Mouse (Mus musculus) limb, embryonic 10.5 days (tissue): ENCODE measurements around the gene Frk. TPM values are rescaled to one million over a fixed set of nuclear protein-coding genes. Genes with fewer than 3 reads are reported as not detected.
A peak's percentile ranks its signal among the peaks of the same experiment; 100 is the strongest.
"Not testable (repeated sequence)": the region's sequence is repeated elsewhere in the genome, so short reads cannot be mapped to it uniquely, and the experiment has no call there.

ENCODE experiments used
- DNase-seq: peaks from one replicate; pipeline ENCODE4 v3.0.0-alpha.2; 2017; ENCODE audit warnings: low spot score
- H3K27ac ChIP-seq: fragments of 300-500 bp; sonication (generic); 2 replicates; pipeline ENCODE4 v1.5.1; 2016; ENCODE audit warnings: mild to moderate bottlenecking
- H3K27me3 ChIP-seq: fragments of 300-500 bp; sonication (generic); 2 replicates; pipeline ENCODE4 v1.6.1; 2016; ENCODE audit warnings: low read depth, mild to moderate bottlenecking; ENCODE audit not compliant: poor library complexity, severe bottlenecking
- H3K36me3 ChIP-seq: fragments of 300-500 bp; sonication (generic); 2 replicates; pipeline ENCODE4 v1.6.1; 2016; ENCODE audit warnings: mild to moderate bottlenecking, moderate library complexity
- H3K4me1 ChIP-seq: fragments of 300-500 bp; sonication (generic); 2 replicates; pipeline ENCODE4 v1.6.1; 2016
- H3K4me3 ChIP-seq: fragments of 300-500 bp; sonication (generic); 2 replicates; pipeline ENCODE4 v1.5.1; 2016; ENCODE audit warnings: mild to moderate bottlenecking, moderate library complexity
- H3K9me3 ChIP-seq: fragments of 300-500 bp; sonication (generic); replicated peaks from 2 replicates; pipeline ENCODE4 v1.6.1; 2016; ENCODE audit warnings: mild to moderate bottlenecking
- WGBS: fragments of 180-500 bp; shearing (Covaris S2); methylation state at CpG from one replicate; pipeline ENCODE4 v1.1.7; 2016; 5-methylcytosine and 5-hydroxymethylcytosine counted together
- polyA plus RNA-seq: library from polyadenylated mRNA; unstranded; fragments of >200 nt; fragmentation: Nextera tagmentation; extraction: Ambion mirVana; gene quantifications from 2 replicates; pipeline ENCODE4 v1.2.1, GENCODE M21; 2016

Frk gene
- 3.0 and 3.4 TPM in 2 replicates for polyA plus RNA-seq

DNA sequence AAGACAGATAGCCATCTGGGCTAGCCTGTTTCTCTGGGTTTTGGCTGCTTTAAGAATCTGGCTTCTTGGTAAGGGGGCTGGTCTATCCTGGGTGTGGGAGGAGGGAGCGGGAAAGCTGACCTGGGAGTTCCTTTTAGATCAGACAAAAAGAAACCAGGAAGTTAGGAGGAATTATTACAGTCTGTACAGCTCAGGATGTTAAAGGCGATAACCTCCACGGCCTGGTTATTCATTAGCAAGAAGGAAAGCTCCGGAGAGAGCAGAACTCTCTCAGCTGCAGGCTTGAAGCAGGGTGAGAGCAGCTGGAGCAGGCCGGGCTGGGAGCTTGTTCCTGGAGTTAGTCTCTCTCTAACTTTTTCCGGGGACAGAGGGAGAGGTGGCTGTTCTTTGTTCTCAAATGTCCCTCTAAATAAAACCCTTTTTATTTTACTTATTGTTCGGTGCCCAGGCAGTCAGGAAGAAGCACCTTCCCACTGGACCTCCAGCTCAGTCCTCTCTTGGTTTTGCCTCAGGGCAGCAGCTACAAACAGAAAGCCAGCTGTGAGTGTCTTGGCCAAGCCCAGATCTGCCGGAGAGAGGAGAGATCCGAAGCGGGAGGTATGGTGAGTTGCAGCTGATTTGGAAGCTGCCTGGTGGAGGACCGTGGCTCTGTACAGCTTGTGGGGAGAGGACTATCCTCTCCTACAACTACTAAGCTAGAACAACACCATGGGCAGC lies at the start of gene Frk:
Gene Frk (plus strand): TSS at position 103 of the 717 bp plus-strand sequence.
- no peaks in the 10 kb centered on the region for H3K36me3 ChIP-seq
- WGBS = 37% methylated on average over 11 of the region's 11 CpGs
- peak; percentile 39 for DNase-seq

GRCm38 (mm10) chr10:34434191-34434590 lies 49.0 kb upstream of the Frk start:
- not testable (repeated sequence) for H3K27ac ChIP-seq, H3K36me3 ChIP-seq, DNase-seq, H3K27me3 ChIP-seq, H3K4me3 ChIP-seq, H3K9me3 ChIP-seq, H3K4me1 ChIP-seq
- 90% methylated on average over 8 of the region's 14 CpGs for WGBS

More for the DNA sequence above, at the start of gene Frk:
- Histone ChIP-seq H3K4me1 (peaks cover 12% of the 10 kb centered on the region), H3K27me3 (no peaks in the 10 kb centered on the region), H3K9me3 (no peaks in the 10 kb centered on the region), H3K27ac (peak within 1 kb of the TSS; percentile 73), H3K4me3 (peak within 1 kb of the TSS; percentile 40)

DNA sequence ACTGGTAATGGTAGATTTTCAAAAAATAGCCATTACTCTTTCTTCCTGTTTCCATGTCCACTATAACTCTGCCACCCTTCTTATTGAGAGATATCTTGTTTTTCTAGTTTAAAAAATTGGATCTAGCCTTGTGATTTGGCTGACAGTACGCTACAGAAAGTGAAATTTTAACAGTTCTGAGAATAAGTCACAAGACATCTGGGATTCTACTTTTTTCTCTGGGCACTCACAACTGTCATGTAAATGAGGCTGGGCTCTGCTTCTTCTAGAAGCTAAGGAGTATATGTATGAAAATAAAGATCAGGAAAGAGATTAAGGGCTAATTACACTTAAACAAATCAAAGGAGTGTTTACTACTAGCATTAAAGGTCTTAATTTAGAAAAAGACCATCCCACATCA lies 33.7 kb upstream of the Frk start:
- 84% methylated on average over 1 of the region's 1 CpGs for WGBS
- DNase-seq = no peak
- Histone ChIP-seq H3K9me3 (no peaks in the 10 kb centered on the region), H3K36me3 (no peaks in the 10 kb centered on the region), H3K4me3 (no peak overlapping the region), H3K27me3 (no peaks in the 10 kb centered on the region), H3K4me1 (no peaks in the 10 kb centered on the region), H3K27ac (no peak overlapping the region)

- no peaks in the 10 kb centered on the region for H3K9me3 ChIP-seq
- no peak overlapping the region for H3K4me3 ChIP-seq
- 88% methylated on average over 4 of the region's 4 CpGs for WGBS
- H3K36me3 ChIP-seq = no peaks in the 10 kb centered on the region
- H3K4me1 ChIP-seq = no peaks in the 10 kb centered on the region
- H3K27ac ChIP-seq = no peak overlapping the region
- no peaks in the 10 kb centered on the region for H3K27me3 ChIP-seq
- no peak for DNase-seq
Observed at GRCm38 (mm10) chr10:34461451-34461850, 21.7 kb upstream of the Frk start.

- Histone ChIP-seq H3K4me1 (no peaks in the 10 kb centered on the region), H3K4me3 (no peak overlapping the region), H3K27ac (no peak overlapping the region), H3K27me3 (no peaks in the 10 kb centered on the region), H3K36me3 (no peaks in the 10 kb centered on the region), H3K9me3 (no peaks in the 10 kb centered on the region)
- 96% methylated on average over 4 of the region's 4 CpGs for WGBS
- no peak for DNase-seq
Observed at GRCm38 (mm10) chr10:34464321-34464720, 18.9 kb upstream of the Frk start.

DNA sequence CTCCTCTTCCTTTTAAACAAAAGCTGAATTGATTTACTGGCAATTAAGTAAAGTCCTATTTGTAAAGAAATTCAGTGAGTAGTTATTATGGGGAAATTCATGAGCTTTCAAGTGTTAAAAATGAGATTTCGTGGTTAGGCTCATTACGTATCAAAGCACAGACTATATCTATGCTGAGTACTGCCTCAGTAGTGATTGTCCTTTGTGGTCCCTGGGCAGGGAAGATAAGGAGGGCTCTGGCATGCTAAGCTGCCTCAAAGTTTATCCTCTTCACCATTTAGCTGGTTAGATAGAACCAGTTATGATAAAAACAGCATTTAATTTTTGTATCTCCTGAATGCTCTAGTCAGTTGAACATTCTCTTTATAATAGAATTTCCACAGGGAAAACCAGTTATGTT lies 14.2 kb upstream of the Frk start:
- DNase-seq = no peak
- no peaks in the 10 kb centered on the region for H3K27me3 ChIP-seq
- no peaks in the 10 kb centered on the region for H3K36me3 ChIP-seq
- 83% methylated on average over 2 of the region's 2 CpGs for WGBS
- no peaks in the 10 kb centered on the region for H3K4me1 ChIP-seq
- H3K4me3 ChIP-seq = no peak overlapping the region
- no peak overlapping the region for H3K27ac ChIP-seq
- H3K9me3 ChIP-seq = no peaks in the 10 kb centered on the region

GRCm38 (mm10) chr10:34479942-34480455 lies 3.2 kb upstream of the Frk start:
- DNase-seq = no peak
- 55% methylated on average over 4 of the region's 4 CpGs for WGBS
- H3K9me3 ChIP-seq = no peaks in the 10 kb centered on the region
- peaks cover 12% of the 10 kb centered on the region for H3K4me1 ChIP-seq
- no peaks in the 10 kb centered on the region for H3K27me3 ChIP-seq
- H3K4me3 ChIP-seq = no peak overlapping the region
- H3K36me3 ChIP-seq = no peaks in the 10 kb centered on the region
- no peak overlapping the region for H3K27ac ChIP-seq

GRCm38 (mm10) chr10:34484014-34484411 lies 814 bp downstream of the Frk start:
- peak overlapping the region; percentile 73 for H3K27ac ChIP-seq
- H3K36me3 ChIP-seq = no peaks in the 10 kb centered on the region
- peak overlapping the region; percentile 40 for H3K4me3 ChIP-seq
- H3K4me1 ChIP-seq = peaks cover 12% of the 10 kb centered on the region
- DNase-seq = peak; percentile 37
- no peaks in the 10 kb centered on the region for H3K9me3 ChIP-seq
- no peaks in the 10 kb centered on the region for H3K27me3 ChIP-seq
- 77% methylated on average over 14 of the region's 14 CpGs for WGBS

- Histone ChIP-seq H3K4me3 (no peak overlapping the region), H3K9me3 (no peaks in the 10 kb centered on the region), H3K27ac (no peak overlapping the region), H3K4me1 (peaks cover 12% of the 10 kb centered on the region), H3K36me3 (no peaks in the 10 kb centered on the region), H3K27me3 (no peaks in the 10 kb centered on the region)
- WGBS = 68% methylated on average over 4 of the region's 4 CpGs
- no peak for DNase-seq
Observed at GRCm38 (mm10) chr10:34485079-34485478, 1.9 kb downstream of the Frk start.

DNA sequence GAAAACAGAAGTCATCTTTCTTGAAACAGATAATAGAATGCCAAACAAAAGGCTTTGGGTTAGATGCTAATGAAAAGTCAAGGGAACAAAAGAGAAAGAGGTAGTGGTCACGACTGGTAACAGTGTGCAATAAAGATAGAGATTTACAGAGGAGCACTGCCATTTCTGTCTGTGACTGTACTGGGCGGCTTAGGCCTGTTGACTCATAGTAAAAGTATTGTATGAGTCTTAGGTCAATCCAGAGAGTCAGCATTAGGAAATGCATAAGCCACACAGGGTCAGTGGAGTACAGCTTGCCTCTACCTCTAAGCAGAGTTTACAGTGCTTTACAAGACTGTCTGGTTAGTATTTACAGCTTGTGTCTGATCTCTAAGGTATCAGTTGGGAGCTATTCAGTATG lies 24.6 kb downstream of the Frk start:
- H3K9me3 ChIP-seq = no peaks in the 10 kb centered on the region
- WGBS = 76% methylated on average over 2 of the region's 2 CpGs
- DNase-seq = no peak
- no peaks in the 10 kb centered on the region for H3K27me3 ChIP-seq
- peaks cover 10% of the 10 kb centered on the region for H3K4me1 ChIP-seq
- no peak overlapping the region for H3K27ac ChIP-seq
- no peaks in the 10 kb centered on the region for H3K36me3 ChIP-seq
- H3K4me3 ChIP-seq = no peak overlapping the region

DNA sequence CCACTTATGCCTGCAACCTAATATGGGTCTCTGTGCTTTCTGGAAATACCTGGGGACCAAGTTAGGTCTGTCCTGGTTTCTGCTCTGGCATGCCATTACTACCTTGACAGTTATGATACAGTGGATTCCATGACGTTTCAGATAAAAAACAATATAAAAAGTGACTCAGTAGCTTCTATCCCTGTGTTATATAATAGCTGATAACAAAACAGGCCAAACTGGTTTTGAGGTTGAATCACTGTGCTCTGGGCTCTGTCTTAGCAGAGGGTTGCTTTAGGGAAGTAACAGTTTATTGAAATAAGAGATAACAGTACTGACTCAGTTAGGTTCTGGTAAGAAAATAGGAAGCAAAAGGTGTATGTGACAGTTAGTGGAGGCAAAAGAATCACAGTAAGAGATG lies 25.4 kb downstream of the Frk start:
- Histone ChIP-seq H3K36me3 (no peaks in the 10 kb centered on the region), H3K27me3 (no peaks in the 10 kb centered on the region), H3K4me1 (peaks cover 15% of the 10 kb centered on the region), H3K4me3 (no peak overlapping the region), H3K27ac (no peak overlapping the region), H3K9me3 (no peaks in the 10 kb centered on the region)
- WGBS = 81% methylated on average over 1 of the region's 1 CpGs
- no peak for DNase-seq

- Histone ChIP-seq H3K27me3 (no peaks in the 10 kb centered on the region), H3K4me1 (peaks cover 15% of the 10 kb centered on the region), H3K27ac (no peak overlapping the region), H3K4me3 (no peak overlapping the region), H3K9me3 (no peaks in the 10 kb centered on the region), H3K36me3 (no peaks in the 10 kb centered on the region)
- 88% methylated on average over 2 of the region's 2 CpGs for WGBS
- no peak for DNase-seq
Observed at GRCm38 (mm10) chr10:34509256-34509655, 26.1 kb downstream of the Frk start.

GRCm38 (mm10) chr10:34511192-34511591 lies 28.0 kb downstream of the Frk start:
- no peaks in the 10 kb centered on the region for H3K36me3 ChIP-seq
- 86% methylated on average over 3 of the region's 3 CpGs for WGBS
- no peak overlapping the region for H3K27ac ChIP-seq
- no peaks in the 10 kb centered on the region for H3K27me3 ChIP-seq
- H3K4me3 ChIP-seq = no peak overlapping the region
- DNase-seq = no peak
- H3K4me1 ChIP-seq = peaks cover 15% of the 10 kb centered on the region
- no peaks in the 10 kb centered on the region for H3K9me3 ChIP-seq
